Mouse (Mus musculus): ENCODE results near the gene Angpt4.

DNA sequence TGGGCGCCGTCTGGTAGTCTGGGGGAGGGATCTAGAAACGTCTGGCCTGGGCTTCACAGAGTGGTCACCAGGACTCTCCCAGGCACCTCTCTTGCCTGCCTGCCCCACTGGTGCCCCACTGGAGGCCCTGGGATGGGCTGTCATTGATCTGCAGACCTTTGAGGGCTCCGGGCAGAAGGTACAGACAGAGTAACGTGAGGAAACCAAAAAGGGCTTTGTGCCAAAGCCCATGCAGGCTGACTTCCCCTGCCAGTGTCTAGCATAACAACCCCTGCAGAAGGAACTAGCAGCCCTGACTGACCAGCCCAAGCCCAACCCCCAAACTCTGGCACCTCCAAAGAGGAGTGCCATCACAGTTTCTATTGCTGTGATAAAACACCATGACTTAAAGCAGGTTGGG lies 15.1 kb upstream of the Angpt4 start:
- TF ChIP-seq CTCF (IDR thresholded peaks at IDR 0.05) (no peak), EP300 (IDR thresholded peaks at IDR 0.05; ENCODE audit: insufficient read depth, low read depth, low read length) (no peak)

All from heart, adult 2 months (tissue).